Mouse (Mus musculus) lung, adult 18-20 months (tissue): Measurements from ENCODE around the gene Ggact.
A peak's percentile ranks its signal among the peaks of the same experiment; 100 is the strongest.

Experiments
- DNase-seq, 2 experiments: peaks; one replicate each; pipeline ENCODE4 v3.0.0; 2022; ENCODE audit warnings: mixed read lengths in 2 of 2

Ggact gene

DNA sequence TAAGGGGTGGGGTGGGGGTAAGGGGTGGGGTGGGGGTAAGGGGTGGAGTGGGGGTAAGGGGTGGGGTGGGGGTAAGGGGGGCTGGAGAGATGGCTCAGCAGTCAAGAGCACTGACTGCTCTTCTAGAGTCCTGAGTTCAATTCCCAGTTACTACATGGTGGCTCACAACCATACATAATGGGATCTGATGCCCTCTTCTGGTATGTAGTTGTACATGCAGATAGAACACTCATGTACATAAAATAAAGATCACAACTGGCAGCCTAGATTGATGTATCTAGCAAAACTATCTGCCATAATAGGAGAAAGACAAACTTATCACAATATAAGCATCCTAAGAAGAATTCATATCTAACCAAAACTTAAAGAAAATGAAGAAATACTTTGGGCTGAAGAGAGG is 15.0 kb downstream of the Ggact start:
- DNase-seq: no peak

- DNase-seq: no peak
These were observed 17.5 kb downstream of the Ggact start for GRCm38 (mm10) chr14:122896106-122896505.

DNA sequence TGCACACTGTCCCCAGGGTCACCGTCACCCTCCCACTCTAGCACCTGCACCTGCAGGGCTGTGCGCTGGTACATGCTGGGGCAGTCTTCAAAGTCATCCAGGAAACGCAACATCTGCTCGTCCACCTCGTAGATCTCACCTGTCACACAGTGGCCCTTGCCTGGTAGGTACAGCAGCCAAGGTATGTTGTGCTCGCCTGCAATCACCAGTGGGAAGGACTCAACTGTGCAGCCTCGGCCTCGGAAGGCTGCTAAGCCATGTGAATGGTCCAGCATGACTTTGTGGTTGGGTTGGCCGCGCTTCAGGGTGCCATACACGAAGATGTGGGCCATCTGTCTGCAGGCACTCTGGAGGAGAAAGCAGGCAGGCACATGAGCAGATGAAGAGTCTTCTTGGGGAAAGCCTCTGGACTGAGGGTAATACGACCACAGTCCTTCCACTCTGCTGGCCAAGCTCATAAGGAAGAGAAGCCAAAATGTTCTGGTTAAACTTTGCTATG is 22.0 kb downstream of the Ggact start:
- DNase-seq: no peak

- DNase-seq: no peak
These were observed 25.1 kb downstream of the Ggact start for GRCm38 (mm10) chr14:122888480-122888872.

DNA sequence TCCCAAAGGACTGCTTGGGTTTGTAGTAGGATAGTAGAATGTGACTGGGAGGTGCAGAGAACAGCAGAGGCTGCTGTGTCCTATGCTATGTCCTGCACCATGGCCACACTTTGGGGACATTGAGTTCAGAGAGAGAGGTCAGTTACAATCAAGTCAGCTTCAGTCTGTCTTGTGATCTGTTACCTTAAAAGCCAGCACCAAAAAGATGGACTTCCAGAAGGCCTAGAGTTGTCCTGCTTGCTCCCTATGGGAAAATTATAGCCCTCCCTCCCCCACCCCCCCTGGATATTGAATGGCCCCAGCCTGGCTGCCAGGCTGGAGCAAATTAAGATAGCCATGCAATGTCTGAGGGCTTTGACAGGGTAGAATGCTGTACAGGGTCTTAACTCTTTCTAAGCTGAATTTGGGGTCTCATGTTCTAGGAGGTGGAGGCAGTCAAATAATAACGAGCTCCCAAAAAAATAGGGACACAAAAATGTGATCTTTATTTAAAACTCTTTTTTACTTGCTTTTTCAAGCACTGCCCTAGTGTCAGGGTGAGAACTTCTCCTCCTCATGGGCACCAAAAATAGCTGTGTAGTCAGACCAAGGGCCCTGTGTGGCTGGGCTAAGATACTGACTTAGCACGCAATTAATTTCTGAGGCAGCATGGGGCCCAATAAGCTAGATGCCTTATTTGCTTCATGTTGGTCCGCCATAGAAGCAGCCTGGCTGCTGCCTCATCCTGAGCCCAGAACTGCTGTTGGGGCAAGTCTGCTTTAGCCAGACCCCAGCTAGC is 25.7 kb downstream of the Ggact start:
- DNase-seq: no peak

- no peak for DNase-seq
These were observed 26.3 kb downstream of the Ggact start for GRCm38 (mm10) chr14:122887278-122887677.

DNA sequence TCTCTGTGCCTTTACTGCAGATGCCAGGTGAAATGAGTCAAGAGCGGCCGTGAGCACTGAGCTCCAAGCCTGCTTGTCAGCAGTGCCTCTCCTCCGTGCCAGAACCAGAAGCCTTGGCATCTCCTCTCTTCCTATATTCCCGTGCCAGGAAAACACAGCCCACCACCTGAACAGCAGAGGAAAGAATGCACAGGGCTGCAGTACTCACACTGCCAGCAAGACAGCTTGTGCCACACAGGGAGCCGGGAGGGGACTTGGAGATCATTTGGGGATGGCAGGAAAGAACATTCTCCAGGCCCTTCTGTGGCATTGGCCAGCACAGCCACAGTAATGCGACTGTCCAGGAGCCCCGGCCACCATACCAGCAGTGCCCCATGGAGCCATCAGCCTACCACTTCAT is 27.7 kb downstream of the Ggact start:
- DNase-seq: no peak

- DNase-seq: no peak
These were observed 29.6 kb downstream of the Ggact start for GRCm38 (mm10) chr14:122883821-122884584.

GRCm38 (mm10) chr14:122883410-122883806 is 30.1 kb downstream of the Ggact start:
- no peak for DNase-seq

DNA sequence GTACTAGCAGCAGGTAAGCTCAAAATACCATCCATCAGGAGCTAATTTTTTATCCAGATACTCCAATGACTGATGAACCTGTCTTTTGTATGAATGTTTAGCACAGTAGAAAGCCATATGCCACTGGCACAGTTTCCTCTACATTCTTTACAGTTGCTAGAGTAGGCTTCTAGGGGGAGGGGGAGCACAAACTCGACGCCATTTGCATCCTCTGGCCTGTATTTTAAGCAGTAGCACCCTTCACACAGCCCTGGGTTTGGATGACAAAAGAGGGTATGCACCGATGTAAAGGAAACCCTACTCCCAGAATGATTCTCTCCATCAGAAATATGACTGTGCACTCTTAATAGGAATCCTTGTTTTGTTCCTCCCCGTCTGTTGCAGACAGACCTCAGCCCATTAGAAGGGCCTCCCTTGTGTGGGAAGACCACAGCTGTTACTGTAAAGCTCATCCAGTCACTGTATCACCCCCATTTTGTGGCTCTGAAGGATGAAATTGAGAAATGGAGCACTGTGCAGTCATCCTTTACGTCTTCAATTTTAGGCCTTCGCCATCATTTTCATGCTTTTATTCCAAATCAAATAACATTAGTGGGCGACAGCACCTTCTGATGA is 30.7 kb downstream of the Ggact start:
- DNase-seq: no peak

DNA sequence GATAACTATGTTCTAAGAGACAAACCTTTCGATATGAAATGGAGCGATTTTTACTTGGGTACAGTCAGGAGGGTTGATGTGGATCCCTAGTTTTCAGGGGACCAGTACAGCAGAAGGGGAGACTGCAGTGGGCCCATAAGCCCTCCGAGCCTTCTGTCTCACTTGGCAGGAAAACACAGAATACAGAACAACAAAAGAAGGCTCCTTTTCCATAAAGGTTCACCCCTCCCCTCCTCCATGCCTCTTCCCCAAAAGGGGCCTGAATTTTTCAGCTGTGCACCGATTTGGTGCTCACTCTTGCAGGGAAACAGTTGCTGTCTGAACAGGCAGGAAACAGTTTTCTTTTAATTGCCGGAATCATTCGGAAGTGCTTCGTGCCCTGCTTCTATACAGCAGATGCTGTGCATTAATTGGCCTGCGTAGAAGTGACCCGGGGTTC is 31.3 kb downstream of the Ggact start:
- no peak for DNase-seq

DNA sequence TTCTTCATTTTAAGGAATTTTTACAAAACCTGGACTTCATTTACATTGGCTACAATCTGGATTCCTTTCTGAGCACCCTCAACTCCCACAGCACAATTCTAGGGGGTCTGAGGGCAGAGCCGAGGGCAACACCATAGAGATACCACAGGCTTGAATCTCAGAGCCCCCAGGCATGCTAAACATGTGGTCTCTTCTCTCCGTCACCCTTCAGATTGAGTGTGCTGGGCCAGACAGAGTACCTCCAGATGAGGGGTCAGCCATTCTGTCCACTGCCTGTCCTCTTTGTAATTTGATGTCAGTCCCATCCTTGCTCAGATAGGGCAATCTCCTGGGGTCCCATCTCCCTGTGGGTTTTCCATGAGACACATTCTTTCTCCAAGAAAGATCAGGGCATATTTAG is 31.9 kb downstream of the Ggact start:
- DNase-seq: no peak

- DNase-seq: no peak
These were observed 33.3 kb downstream of the Ggact start for GRCm38 (mm10) chr14:122880291-122880690.

- no peak for DNase-seq
These were observed 35.8 kb downstream of the Ggact start for GRCm38 (mm10) chr14:122877787-122878186.

DNA sequence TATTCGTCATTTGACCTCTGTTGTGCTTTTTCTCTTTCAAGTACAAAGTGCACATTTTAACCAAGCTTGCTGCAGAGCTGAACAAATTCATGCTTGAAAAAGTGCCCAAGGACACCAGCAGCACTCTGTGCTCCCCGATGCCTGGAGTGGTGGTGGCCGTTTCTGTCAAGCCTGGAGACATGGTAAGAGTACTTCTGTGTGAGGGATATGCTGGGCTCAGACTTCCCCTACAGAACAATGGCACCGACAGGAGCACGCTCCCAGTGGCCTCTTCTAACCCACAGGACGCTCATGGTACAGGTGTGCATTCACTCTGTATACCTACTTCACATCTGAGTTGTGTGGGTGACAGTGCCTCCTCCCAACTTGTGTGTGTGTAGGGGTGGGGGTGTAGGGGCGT is 36.8 kb downstream of the Ggact start:
- DNase-seq: no peak

DNA sequence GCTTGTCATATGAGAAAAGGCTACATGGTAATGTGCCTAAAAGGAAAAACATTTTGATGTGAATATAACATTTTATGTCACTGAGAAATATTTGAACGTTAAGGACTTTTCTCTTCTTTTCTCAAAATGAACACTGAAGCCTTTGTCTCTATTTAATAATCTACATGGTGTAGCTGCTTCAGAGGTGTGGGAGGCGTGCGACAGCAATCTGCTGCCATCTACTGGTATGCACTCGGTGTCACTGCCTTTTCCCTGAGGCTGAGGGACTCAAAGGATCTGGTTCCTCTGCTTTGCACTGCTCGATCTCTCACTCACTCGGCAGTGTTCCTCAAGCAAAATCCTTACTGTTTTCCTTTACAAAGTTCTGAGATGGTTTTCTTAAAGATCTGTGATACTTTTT is 37.4 kb downstream of the Ggact start:
- DNase-seq: peak; percentile 61 to 68

- no peak for DNase-seq
These were observed 37.9 kb downstream of the Ggact start for GRCm38 (mm10) chr14:122875636-122876035.

DNA sequence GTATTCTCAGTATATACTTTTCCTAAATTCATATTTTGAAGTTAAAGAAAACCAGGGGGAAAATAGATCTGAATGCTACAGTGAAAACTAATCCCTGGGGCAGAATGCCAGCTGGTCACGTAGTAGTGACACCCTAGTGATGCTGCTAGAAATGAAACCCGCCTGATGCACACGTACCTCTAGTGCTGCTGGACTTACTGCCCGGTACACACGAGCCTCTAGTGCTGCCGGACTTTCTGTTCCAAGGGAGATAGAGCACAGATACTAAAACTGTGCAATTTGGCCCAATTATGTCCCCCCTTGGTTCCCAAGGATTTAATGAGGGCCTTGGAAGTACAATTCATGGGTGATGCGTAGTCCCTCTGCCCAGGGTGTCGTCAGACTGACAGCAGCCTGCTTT is 38.5 kb downstream of the Ggact start:
- DNase-seq: no peak

DNA sequence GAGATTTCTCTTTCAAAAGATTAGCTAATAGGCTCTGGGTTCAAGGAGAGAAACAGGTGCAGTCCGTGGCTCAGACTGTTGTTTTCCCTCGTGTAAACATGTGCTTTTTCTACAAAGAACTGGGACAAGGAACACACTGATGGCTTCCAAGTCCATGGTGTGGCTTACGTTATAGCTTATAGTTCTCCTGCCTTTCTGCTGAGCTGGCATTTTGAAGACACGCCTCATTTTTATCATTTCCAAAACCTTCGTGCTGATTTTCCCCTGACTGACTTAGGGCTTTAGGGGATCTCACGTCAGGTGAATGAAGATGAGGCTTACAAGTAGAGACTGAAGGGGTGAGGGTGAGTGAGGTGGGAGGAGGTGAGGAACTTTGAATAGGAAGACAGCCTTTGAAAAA is 40.9 kb downstream of the Ggact start:
- no peak for DNase-seq

DNA sequence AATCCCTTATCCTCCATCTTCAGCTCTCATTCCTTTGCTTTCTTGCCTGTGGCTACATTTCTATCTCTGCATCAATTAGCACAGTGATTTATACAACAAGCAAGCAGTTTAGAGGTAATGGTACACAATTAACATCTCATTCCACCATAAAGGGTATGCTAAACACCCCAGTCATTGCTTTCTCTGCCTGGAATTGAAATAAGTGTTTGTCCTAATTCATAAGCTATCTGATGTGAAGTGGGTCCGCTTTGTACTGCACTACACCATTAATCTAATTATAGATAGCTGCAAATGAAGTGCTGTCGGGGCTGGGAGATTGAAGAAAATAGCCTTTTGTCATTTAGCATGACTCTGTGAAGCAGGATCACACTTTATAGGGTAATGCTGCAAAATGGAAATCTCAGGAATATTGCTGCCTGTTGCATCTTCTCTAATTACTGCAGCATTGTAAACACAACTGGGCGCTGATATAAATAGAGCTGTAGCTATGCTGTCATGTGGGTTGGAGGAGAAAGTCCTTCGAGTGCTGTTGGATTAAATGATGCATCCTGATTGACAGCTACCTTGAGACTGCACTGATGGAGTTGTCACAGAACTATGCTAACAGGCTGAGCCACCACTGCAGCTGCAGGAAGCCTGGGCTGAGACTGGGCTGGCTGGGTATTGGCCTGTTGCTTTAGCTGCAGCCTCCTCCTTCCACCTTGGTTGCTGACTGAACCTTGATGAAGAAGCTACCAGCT is 41.5 kb downstream of the Ggact start:
- DNase-seq: no peak

- DNase-seq: no peak
These were observed 43.7 kb downstream of the Ggact start for GRCm38 (mm10) chr14:122869831-122870230.

DNA sequence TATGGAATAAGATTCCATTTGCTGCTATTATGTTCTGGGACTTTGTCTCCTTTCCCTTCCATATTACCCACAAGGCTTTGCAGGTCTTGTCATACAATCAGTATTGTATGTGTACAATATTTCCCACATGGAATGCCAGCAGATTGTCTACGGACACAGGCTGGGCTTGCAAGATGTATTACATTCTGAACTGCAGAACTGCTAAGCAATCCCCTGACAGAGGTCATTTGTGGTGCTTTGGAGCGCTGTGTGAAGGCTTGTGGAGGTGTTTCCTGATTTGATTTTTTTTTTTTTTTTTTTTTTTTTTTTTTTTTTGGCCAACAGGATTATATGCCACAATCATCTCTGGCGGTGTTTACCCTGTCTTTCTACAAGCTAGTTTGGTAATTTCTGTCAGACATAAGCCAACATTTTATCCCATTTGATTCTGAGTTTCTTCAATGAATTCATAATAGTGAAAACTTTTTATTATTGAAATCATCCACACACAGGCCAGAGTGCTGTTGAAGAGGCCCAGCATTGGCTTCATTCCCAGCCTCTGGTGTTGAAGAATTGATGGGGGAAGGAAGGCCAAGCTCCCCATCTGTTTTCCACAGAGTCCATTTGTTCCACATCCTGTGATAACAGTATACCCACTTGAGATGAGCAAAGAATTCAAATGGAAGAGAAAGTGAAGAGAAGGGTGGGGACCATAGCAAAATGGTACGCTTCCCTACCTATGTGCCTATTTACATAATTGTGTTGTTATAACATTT is 45.8 kb downstream of the Ggact start:
- DNase-seq: no peak
